Mouse (Mus musculus): Measurements from ENCODE around the gene Pus3.

GRCm38 (mm10) chr9:35539001-35539750 is 19.2 kb upstream of the Pus3 start:
- TF ChIP-seq CTCF (IDR thresholded peaks at IDR 0.05; ENCODE audit: low read depth) = no peak
- TF ChIP-seq EP300 (optimal IDR thresholded peaks at IDR 0.05) = no peak
